Mouse (Mus musculus): ENCODE measurements at regions not wholly inside any gene's neighbourhood (a gene's known extent, or its start where the extent isn't known, plus 50 kb on each side); places are given as distances from the start of the nearest gene placed in this dataset.

- no peaks in the 10 kb centered on the region for H3K4me1 ChIP-seq (ENCODE audit: control insufficient read depth, low read depth, low read length)
- no peak overlapping the region for H3K9ac ChIP-seq (ENCODE audit: low read depth, low read length)
- no peak for ATAC-seq (ENCODE audit: low read depth)
- H3K36me3 ChIP-seq (ENCODE audit: control insufficient read depth, insufficient read depth) = no peaks in the 10 kb centered on the region
- H3K27ac ChIP-seq (ENCODE audit: low read length) = no peak overlapping the region
- WGBS (ENCODE audit: insufficient replicate concordance) = 16% methylated on average over 4 of the region's 4 CpGs
- H3K4me2 ChIP-seq (ENCODE audit: low read depth, low read length) = no peak overlapping the region
- H3K27me3 ChIP-seq (ENCODE audit: control insufficient read depth, insufficient read depth, low read depth, low read length) = no peaks in the 10 kb centered on the region
- no peaks in the 10 kb centered on the region for H3K9me3 ChIP-seq (replicated peaks; ENCODE audit: control insufficient read depth, low read length)
- no peak overlapping the region for H3K4me3 ChIP-seq (ENCODE audit: low read depth, low read length)
Observed at GRCm38 (mm10) chr16:93533205-93533604, 70.7 kb downstream of the Setd4 start.

GRCm38 (mm10) chr16:93531937-93532336 is 71.9 kb downstream of the Setd4 start:
- H3K9ac ChIP-seq (ENCODE audit: low read depth, low read length) = no peak overlapping the region
- no peak for ATAC-seq (ENCODE audit: low read depth)
- 52% methylated on average over 8 of the region's 8 CpGs for WGBS (ENCODE audit: insufficient replicate concordance)

GRCm38 (mm10) chr16:93522485-93522884 is 81.4 kb downstream of the Setd4 start:
- no peak overlapping the region for H3K9ac ChIP-seq (ENCODE audit: low read depth, low read length)
- H3K4me3 ChIP-seq (ENCODE audit: low read depth, low read length) = no peak overlapping the region
- ATAC-seq (ENCODE audit: low read depth) = no peak
- H3K4me1 ChIP-seq (ENCODE audit: control insufficient read depth, low read depth, low read length) = no peaks in the 10 kb centered on the region
- WGBS (ENCODE audit: insufficient replicate concordance) = 32% methylated on average over 2 of the region's 2 CpGs
- H3K27me3 ChIP-seq (ENCODE audit: control insufficient read depth, insufficient read depth, low read depth, low read length) = no peaks in the 10 kb centered on the region
- H3K4me2 ChIP-seq (ENCODE audit: low read depth, low read length) = no peak overlapping the region
- no peaks in the 10 kb centered on the region for H3K9me3 ChIP-seq (replicated peaks; ENCODE audit: control insufficient read depth, low read length)
- no peaks in the 10 kb centered on the region for H3K36me3 ChIP-seq (ENCODE audit: control insufficient read depth, insufficient read depth)
- no peak overlapping the region for H3K27ac ChIP-seq (ENCODE audit: low read length)

More at GRCm38 (mm10) chr16:93531937-93532336, 71.9 kb downstream of the Setd4 start:
- Histone ChIP-seq H3K27ac (ENCODE audit: low read length) (no peak overlapping the region), H3K9me3 (replicated peaks; ENCODE audit: control insufficient read depth, low read length) (no peaks in the 10 kb centered on the region), H3K27me3 (ENCODE audit: control insufficient read depth, insufficient read depth, low read depth, low read length) (no peaks in the 10 kb centered on the region), H3K4me1 (ENCODE audit: control insufficient read depth, low read depth, low read length) (no peaks in the 10 kb centered on the region), H3K36me3 (ENCODE audit: control insufficient read depth, insufficient read depth) (no peaks in the 10 kb centered on the region), H3K4me3 (ENCODE audit: low read depth, low read length) (no peak overlapping the region), H3K4me2 (ENCODE audit: low read depth, low read length) (no peak overlapping the region)

GRCm38 (mm10) chr16:93520481-93520880 is 83.4 kb downstream of the Setd4 start:
- 56% methylated on average over 3 of the region's 3 CpGs for WGBS (ENCODE audit: insufficient replicate concordance)
- no peak overlapping the region for H3K9ac ChIP-seq (ENCODE audit: low read depth, low read length)

GRCm38 (mm10) chr16:93518620-93519019 is 85.2 kb downstream of the Setd4 start:
- Histone ChIP-seq H3K9me3 (replicated peaks; ENCODE audit: control insufficient read depth, low read length) (no peaks in the 10 kb centered on the region), H3K9ac (ENCODE audit: low read depth, low read length) (no peak overlapping the region), H3K27me3 (ENCODE audit: control insufficient read depth, insufficient read depth, low read depth, low read length) (no peaks in the 10 kb centered on the region), H3K4me1 (ENCODE audit: control insufficient read depth, low read depth, low read length) (no peaks in the 10 kb centered on the region), H3K27ac (ENCODE audit: low read length) (no peak overlapping the region), H3K36me3 (ENCODE audit: control insufficient read depth, insufficient read depth) (no peaks in the 10 kb centered on the region), H3K4me3 (ENCODE audit: low read depth, low read length) (no peak overlapping the region), H3K4me2 (ENCODE audit: low read depth, low read length) (no peak overlapping the region)
- WGBS (ENCODE audit: insufficient replicate concordance) = 50% methylated on average over 1 of the region's 1 CpGs
- ATAC-seq (ENCODE audit: low read depth) = no peak

More at GRCm38 (mm10) chr16:93520481-93520880, 83.4 kb downstream of the Setd4 start:
- H3K4me2 ChIP-seq (ENCODE audit: low read depth, low read length) = no peak overlapping the region
- H3K4me3 ChIP-seq (ENCODE audit: low read depth, low read length) = no peak overlapping the region
- H3K9me3 ChIP-seq (replicated peaks; ENCODE audit: control insufficient read depth, low read length) = no peaks in the 10 kb centered on the region
- no peaks in the 10 kb centered on the region for H3K4me1 ChIP-seq (ENCODE audit: control insufficient read depth, low read depth, low read length)
- no peak overlapping the region for H3K27ac ChIP-seq (ENCODE audit: low read length)
- H3K36me3 ChIP-seq (ENCODE audit: control insufficient read depth, insufficient read depth) = no peaks in the 10 kb centered on the region
- no peaks in the 10 kb centered on the region for H3K27me3 ChIP-seq (ENCODE audit: control insufficient read depth, insufficient read depth, low read depth, low read length)
- no peak for ATAC-seq (ENCODE audit: low read depth)

- Histone ChIP-seq H3K27me3 (ENCODE audit: control insufficient read depth, insufficient read depth, low read depth, low read length) (no peaks in the 10 kb centered on the region), H3K4me1 (ENCODE audit: control insufficient read depth, low read depth, low read length) (no peaks in the 10 kb centered on the region), H3K27ac (ENCODE audit: low read length) (no peak overlapping the region), H3K4me3 (ENCODE audit: low read depth, low read length) (no peak overlapping the region), H3K9me3 (replicated peaks; ENCODE audit: control insufficient read depth, low read length) (no peaks in the 10 kb centered on the region), H3K9ac (ENCODE audit: low read depth, low read length) (no peak overlapping the region), H3K4me2 (ENCODE audit: low read depth, low read length) (no peak overlapping the region), H3K36me3 (ENCODE audit: control insufficient read depth, insufficient read depth) (no peaks in the 10 kb centered on the region)
- no peak for ATAC-seq (ENCODE audit: low read depth)
- WGBS (ENCODE audit: insufficient replicate concordance) = 39% methylated on average over 5 of the region's 5 CpGs
Observed at GRCm38 (mm10) chr16:93516793-93517192, 87.1 kb downstream of the Setd4 start.

- H3K9me3 ChIP-seq (replicated peaks; ENCODE audit: control insufficient read depth, low read length) = no peaks in the 10 kb centered on the region
- H3K27ac ChIP-seq (ENCODE audit: low read length) = no peak overlapping the region
- no peaks in the 10 kb centered on the region for H3K4me1 ChIP-seq (ENCODE audit: control insufficient read depth, low read depth, low read length)
- no peaks in the 10 kb centered on the region for H3K27me3 ChIP-seq (ENCODE audit: control insufficient read depth, insufficient read depth, low read depth, low read length)
- H3K4me3 ChIP-seq (ENCODE audit: low read depth, low read length) = no peak overlapping the region
- no peak overlapping the region for H3K4me2 ChIP-seq (ENCODE audit: low read depth, low read length)
- no peak for ATAC-seq (ENCODE audit: low read depth)
- no peak overlapping the region for H3K9ac ChIP-seq (ENCODE audit: low read depth, low read length)
- H3K36me3 ChIP-seq (ENCODE audit: control insufficient read depth, insufficient read depth) = no peaks in the 10 kb centered on the region
- 61% methylated on average over 5 of the region's 5 CpGs for WGBS (ENCODE audit: insufficient replicate concordance)
Observed at GRCm38 (mm10) chr16:93515456-93515941, 88.4 kb downstream of the Setd4 start.

- ATAC-seq (ENCODE audit: low read depth) = no peak
Observed at GRCm38 (mm10) chr16:93513616-93514041, 90.2 kb downstream of the Setd4 start.

GRCm38 (mm10) chr16:93511988-93512387 is 91.9 kb downstream of the Setd4 start:
- Histone ChIP-seq H3K36me3 (ENCODE audit: control insufficient read depth, insufficient read depth) (no peaks in the 10 kb centered on the region), H3K4me3 (ENCODE audit: low read depth, low read length) (no peak overlapping the region), H3K4me1 (ENCODE audit: control insufficient read depth, low read depth, low read length) (no peaks in the 10 kb centered on the region), H3K4me2 (ENCODE audit: low read depth, low read length) (no peak overlapping the region), H3K27me3 (ENCODE audit: control insufficient read depth, insufficient read depth, low read depth, low read length) (no peaks in the 10 kb centered on the region), H3K9ac (ENCODE audit: low read depth, low read length) (no peak overlapping the region), H3K27ac (ENCODE audit: low read length) (no peak overlapping the region), H3K9me3 (replicated peaks; ENCODE audit: control insufficient read depth, low read length) (no peaks in the 10 kb centered on the region)
- WGBS (ENCODE audit: insufficient replicate concordance) = 67% methylated on average over 4 of the region's 4 CpGs
- no peak for ATAC-seq (ENCODE audit: low read depth)

More at GRCm38 (mm10) chr16:93513616-93514041, 90.2 kb downstream of the Setd4 start:
- Histone ChIP-seq H3K27me3 (ENCODE audit: control insufficient read depth, insufficient read depth, low read depth, low read length) (no peaks in the 10 kb centered on the region), H3K9ac (ENCODE audit: low read depth, low read length) (no peak overlapping the region), H3K27ac (ENCODE audit: low read length) (no peak overlapping the region), H3K4me2 (ENCODE audit: low read depth, low read length) (no peak overlapping the region), H3K9me3 (replicated peaks; ENCODE audit: control insufficient read depth, low read length) (no peaks in the 10 kb centered on the region), H3K4me1 (ENCODE audit: control insufficient read depth, low read depth, low read length) (no peaks in the 10 kb centered on the region), H3K36me3 (ENCODE audit: control insufficient read depth, insufficient read depth) (no peaks in the 10 kb centered on the region), H3K4me3 (ENCODE audit: low read depth, low read length) (no peak overlapping the region)
- 62% methylated on average over 5 of the region's 5 CpGs for WGBS (ENCODE audit: insufficient replicate concordance)
